Mouse (Mus musculus) naive thymus-derived CD4-positive, alpha-beta T cell, adult 5 months (primary cell): ENCODE data around the gene Spint1. TPM values are rescaled to one million over a fixed set of nuclear protein-coding genes. Genes with fewer than 3 reads are reported as not detected.

Source experiments
- polyA plus RNA-seq: library from polyadenylated mRNA; unstranded; fragments of 100-300 nt; shearing (Covaris generic); gene quantifications from one replicate; pipeline ENCODE4 v1.2.1, GENCODE M21; 2017

The Spint1 gene
- not detected for polyA plus RNA-seq

DNA sequence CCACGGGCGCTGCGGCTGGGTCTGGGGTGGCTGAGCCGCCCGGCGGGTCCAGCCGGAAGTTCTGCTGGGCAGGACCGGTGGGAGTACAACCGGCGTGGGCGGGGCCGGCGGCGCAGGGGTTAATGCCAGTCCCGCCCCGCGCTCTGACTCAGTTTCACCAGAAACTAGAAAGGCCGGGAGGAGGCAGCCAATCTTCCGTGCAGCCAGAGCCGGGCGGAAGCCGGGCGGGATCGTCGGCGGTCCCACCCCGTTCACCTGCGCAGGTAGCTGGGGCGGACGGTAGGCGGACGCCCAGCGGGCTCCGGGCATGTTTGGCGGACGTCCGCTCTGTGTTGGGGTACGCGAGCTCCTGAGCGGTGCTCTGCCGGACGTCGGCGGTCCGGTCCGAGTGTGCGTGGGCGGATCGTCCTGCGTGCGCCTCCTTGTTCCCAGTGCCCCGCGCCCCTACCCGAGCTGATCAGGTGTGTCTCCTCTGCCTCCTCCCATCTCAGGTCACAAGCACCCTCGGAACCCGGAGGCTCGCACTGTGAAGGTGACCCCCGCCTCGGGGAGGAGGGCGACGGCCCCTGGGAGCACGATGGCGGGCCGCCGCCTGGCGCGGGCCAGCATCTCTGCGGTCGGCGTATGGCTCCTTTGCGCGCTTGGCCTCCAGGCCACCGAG lies at the start of gene Spint1:
TSS of gene Spint1 (plus strand) at position 153 of the 661 bp plus-strand sequence.

GRCm38 (mm10) chr2:119208344-119209175 lies 28.6 kb upstream of the Spint1 start, which contains the start of the genes Zfyve19 and Dnajc17:
Gene Zfyve19 (plus strand): TSS chr2:119208617.
Gene Dnajc17 (minus strand): TSS chr2:119208795.

GRCm38 (mm10) chr2:119229775-119230704 lies 7.1 kb upstream of the Spint1 start, which contains the start of gene Ppp1r14d:
Gene Ppp1r14d (minus strand): TSS chr2:119229906.

GRCm38 (mm10) chr2:119270643-119271331 lies 33.6 kb downstream of the Spint1 start, which contains the start of gene Rhov:
Gene Rhov (minus strand): TSS chr2:119271272.

GRCm38 (mm10) chr2:119288270-119288882 lies 51.2 kb downstream of the Spint1 start, which contains the start of gene Vps18:
Gene Vps18 (plus strand): TSS chr2:119288740.

Other genes starting within 250 kb of the Spint1 start
- gene Ccdc32, start 208.0 kb upstream of the Spint1 start, polyA plus RNA-seq = 13.4 TPM
- 3.7 TPM for gene Rpusd2, start 202.6 kb upstream of the Spint1 start, polyA plus RNA-seq
- 2.1 TPM for gene Knl1, start 190.2 kb upstream of the Spint1 start, polyA plus RNA-seq
- 2.6 TPM for gene Rad51, start 124.6 kb upstream of the Spint1 start, polyA plus RNA-seq
- gene Rmdn3, start 80.3 kb upstream of the Spint1 start, polyA plus RNA-seq = 26.3 TPM
- not detected for gene Gchfr, start 69.6 kb upstream of the Spint1 start, polyA plus RNA-seq
- 1.1 TPM for gene Gm14137, start 62.9 kb upstream of the Spint1 start, polyA plus RNA-seq
- 31.1 TPM for gene Zfyve19, start 28.7 kb upstream of the Spint1 start, polyA plus RNA-seq
- gene Dnajc17, start 28.6 kb upstream of the Spint1 start, polyA plus RNA-seq = 17.9 TPM
- not detected for gene Ppp1r14d, start 7.5 kb upstream of the Spint1 start, polyA plus RNA-seq
- gene Rhov, start 33.9 kb downstream of the Spint1 start, polyA plus RNA-seq = not detected
- gene Vps18, start 51.4 kb downstream of the Spint1 start, polyA plus RNA-seq = 16.3 TPM
- not detected for gene Dll4, start 88.4 kb downstream of the Spint1 start, polyA plus RNA-seq
- not detected for gene Chac1, start 113.9 kb downstream of the Spint1 start, polyA plus RNA-seq
- 6.4 TPM for gene Ino80, start 240.3 kb downstream of the Spint1 start, polyA plus RNA-seq